Mouse (Mus musculus) common myeloid progenitor, adult 5-6 weeks (primary cell): ENCODE results near the gene Art4. TPM values are rescaled to one million over a fixed set of nuclear protein-coding genes. Genes with fewer than 3 reads are reported as not detected.
"Not testable (repeated sequence)": the region's sequence is repeated elsewhere in the genome, so short reads cannot be mapped to it uniquely, and the experiment has no call there.

Experiments used
- ATAC-seq: replicated peaks from 2 replicates; pipeline ENCODE4 v1.8.0; 2016; ENCODE audit warnings: low read depth, mild to moderate bottlenecking, moderate TSS enrichment, inconsistent platforms; ENCODE audit not compliant: poor library complexity, severe bottlenecking
- total RNA-seq: library from RNA; stranded (forward); fragments of 200-1000, 187-1606 nt; gene quantifications from 2 replicates; pipeline ENCODE4 v1.2.3, GENCODE M21; 2017

Gene Art4
- total RNA-seq = 11.3 and 14.2 TPM in 2 replicates

- ATAC-seq = peak; percentile 65
Observed at GRCm38 (mm10) chr6:136857186-136857872, at the start of gene Art4. Gene Art4 (minus strand): TSS chr6:136857733.

- no peak for ATAC-seq
Observed at GRCm38 (mm10) chr6:136906937-136907293, 49.4 kb upstream of the Art4 start.

GRCm38 (mm10) chr6:136906283-136906936, 48.9 kb upstream of the Art4 start:
- peak; percentile 23; the same call in 1 of the 2 replicates for ATAC-seq

- peak; percentile 43 for ATAC-seq
Observed at GRCm38 (mm10) chr6:136903885-136904470, 46.4 kb upstream of the Art4 start.

GRCm38 (mm10) chr6:136902527-136902926, 45.0 kb upstream of the Art4 start:
- ATAC-seq = no peak

- 0 out of 2 replicates have a peak, but pooled peaks have one; percentile 6 for ATAC-seq
Observed at GRCm38 (mm10) chr6:136901010-136901409, 43.5 kb upstream of the Art4 start.

GRCm38 (mm10) chr6:136900369-136901009, 43.0 kb upstream of the Art4 start:
- peak; percentile 66 for ATAC-seq

- ATAC-seq = peak; percentile 26; the same call in 1 of the 2 replicates
Observed at GRCm38 (mm10) chr6:136898954-136899353, 41.4 kb upstream of the Art4 start.

GRCm38 (mm10) chr6:136898222-136898621, 40.7 kb upstream of the Art4 start:
- peak; percentile 31 for ATAC-seq

- ATAC-seq = no peak
Observed at GRCm38 (mm10) chr6:136897789-136898188, 40.3 kb upstream of the Art4 start.

GRCm38 (mm10) chr6:136894532-136895339, 37.2 kb upstream of the Art4 start:
- ATAC-seq = no peak

GRCm38 (mm10) chr6:136892002-136892401, 34.5 kb upstream of the Art4 start:
- 0 out of 2 replicates have a peak, but pooled peaks have one; percentile 32 for ATAC-seq

- ATAC-seq = no peak
Observed at GRCm38 (mm10) chr6:136889554-136889953, 32.0 kb upstream of the Art4 start.

- no peak for ATAC-seq
Observed at GRCm38 (mm10) chr6:136889067-136889466, 31.5 kb upstream of the Art4 start.

GRCm38 (mm10) chr6:136887854-136888253, 30.3 kb upstream of the Art4 start:
- no peak for ATAC-seq

GRCm38 (mm10) chr6:136884766-136885165, 27.2 kb upstream of the Art4 start:
- not testable (repeated sequence) for ATAC-seq

- ATAC-seq = no peak
Observed at GRCm38 (mm10) chr6:136883961-136884360, 26.4 kb upstream of the Art4 start.

- ATAC-seq = no peak
Observed at GRCm38 (mm10) chr6:136883431-136883915, 25.9 kb upstream of the Art4 start.

- ATAC-seq = no peak
Observed at GRCm38 (mm10) chr6:136881678-136882077, 24.1 kb upstream of the Art4 start.

GRCm38 (mm10) chr6:136875670-136876069, 18.1 kb upstream of the Art4 start, which contains the start of gene Mgp:
Gene Mgp (minus strand): TSS chr6:136875823.
- no peak for ATAC-seq
